Mouse (Mus musculus) heart, embryonic 11.5 days (tissue): ENCODE measurements around the gene Olfr1037. TPM values are rescaled to one million over a fixed set of nuclear protein-coding genes. Genes with fewer than 3 reads are reported as not detected.
"Not testable (repeated sequence)": the region's sequence is repeated elsewhere in the genome, so short reads cannot be mapped to it uniquely, and the experiment has no call there.

Experiments
- ATAC-seq: fragments of 200-750 bp; cut with Nextera tagmentation; replicated peaks from 2 replicates; pipeline ENCODE4 v1.8.0; 2017; ENCODE audit warnings: moderate library complexity; ENCODE audit not compliant: insufficient number of reproducible peaks, low FRiP score, low TSS enrichment
- H3K27ac ChIP-seq: fragments of 300-500 bp; sonication (generic); 2 replicates; pipeline ENCODE4 v1.5.1; 2014; ENCODE audit warnings: mild to moderate bottlenecking, low read depth, low read length
- H3K27me3 ChIP-seq: fragments of 300-500 bp; sonication (generic); 2 replicates; pipeline ENCODE4 v1.6.1; 2014; ENCODE audit warnings: mild to moderate bottlenecking, low read length, mixed read lengths; ENCODE audit not compliant: control insufficient read depth, insufficient read depth
- H3K36me3 ChIP-seq: fragments of 300-500 bp; sonication (generic); 2 replicates; pipeline ENCODE4 v1.6.1; 2014; ENCODE audit warnings: mild to moderate bottlenecking, low read length, moderate library complexity, mixed read lengths; ENCODE audit not compliant: control insufficient read depth, insufficient read depth
- H3K4me1 ChIP-seq: fragments of 300-500 bp; sonication (generic); 2 replicates; pipeline ENCODE4 v1.6.1; 2014; ENCODE audit warnings: low read length; ENCODE audit not compliant: control insufficient read depth, insufficient read depth
- H3K4me2 ChIP-seq: fragments of 300-500 bp; sonication (generic); 2 replicates; pipeline ENCODE4 v1.6.1; 2014; ENCODE audit warnings: mild to moderate bottlenecking, moderate library complexity
- H3K4me3 ChIP-seq: fragments of 300-500 bp; sonication (generic); 2 replicates; pipeline ENCODE4 v1.5.1; 2014; ENCODE audit warnings: low read depth, low read length
- H3K9ac ChIP-seq: fragments of 300-500 bp; sonication (generic); 2 replicates; pipeline ENCODE4 v1.6.1; 2014; ENCODE audit warnings: mild to moderate bottlenecking, low read depth, low read length, moderate library complexity
- H3K9me3 ChIP-seq: fragments of 300-500 bp; sonication (generic); replicated peaks from 2 replicates; pipeline ENCODE4 v1.6.1; 2016; ENCODE audit warnings: low read length; ENCODE audit not compliant: control insufficient read depth
- WGBS: fragments of 180-500 bp; shearing (Covaris S2); extraction: QIAGEN DNeasy Blood & Tissue Kit; methylation state at CpG from one replicate; pipeline ENCODE4 v1.1.7; 2014; ENCODE audit not compliant: insufficient replicate concordance; 5-methylcytosine and 5-hydroxymethylcytosine counted together
- polyA plus RNA-seq: library from polyadenylated mRNA; unstranded; fragments of >200 nt; fragmentation: Nextera tagmentation; extraction: Ambion mirVana; gene quantifications from 2 replicates; pipeline ENCODE4 v1.2.1, GENCODE M21; 2014

Olfr1037 gene
- polyA plus RNA-seq = not detected in 2 replicates

- no peak for ATAC-seq
- no peak within 1 kb of the TSS for H3K4me3 ChIP-seq
- no peaks in the 10 kb centered on the region for H3K9me3 ChIP-seq
- WGBS = 85% methylated on average over 2 of the region's 2 CpGs
- no peaks in the 10 kb centered on the region for H3K36me3 ChIP-seq
- no peak within 1 kb of the TSS for H3K27ac ChIP-seq
- no peak within 1 kb of the TSS for H3K4me2 ChIP-seq
- H3K4me1 ChIP-seq = no peaks in the 10 kb centered on the region
- no peaks in the 10 kb centered on the region for H3K27me3 ChIP-seq
- no peak within 1 kb of the TSS for H3K9ac ChIP-seq
These were observed at the start of gene Olfr1037 for GRCm38 (mm10) chr2:86087285-86087684. TSS of gene Olfr1037 (minus strand) at chr2:86087385.

- Histone ChIP-seq H3K9me3 (no peaks in the 10 kb centered on the region), H3K4me1 (no peaks in the 10 kb centered on the region), H3K36me3 (no peaks in the 10 kb centered on the region), H3K9ac (no peak within 1 kb of the TSS), H3K27ac (no peak within 1 kb of the TSS), H3K4me2 (no peak within 1 kb of the TSS), H3K4me3 (no peak within 1 kb of the TSS), H3K27me3 (no peaks in the 10 kb centered on the region)
- 83% methylated on average over 1 of the region's 1 CpGs for WGBS
- no peak for ATAC-seq
These were observed 48.6 kb upstream of the Olfr1037 start, which contains the start of gene Olfr1039 for GRCm38 (mm10) chr2:86135828-86136227. TSS of gene Olfr1039 (minus strand) at chr2:86135928.

GRCm38 (mm10) chr2:86080478-86080877, 6.7 kb downstream of the Olfr1037 start:
- H3K4me2 ChIP-seq, H3K27me3 ChIP-seq, H3K9ac ChIP-seq, ATAC-seq, H3K27ac ChIP-seq, H3K36me3 ChIP-seq, H3K4me3 ChIP-seq, H3K4me1 ChIP-seq, H3K9me3 ChIP-seq: not testable (repeated sequence)
- WGBS = 79% methylated on average over 1 of the region's 1 CpGs

- not testable (repeated sequence) for H3K4me2 ChIP-seq, H3K9ac ChIP-seq, H3K36me3 ChIP-seq, H3K4me3 ChIP-seq, H3K27ac ChIP-seq, H3K4me1 ChIP-seq, H3K27me3 ChIP-seq, H3K9me3 ChIP-seq, ATAC-seq
These were observed 13.5 kb downstream of the Olfr1037 start, which contains the start of gene Olfr1036 for GRCm38 (mm10) chr2:86073692-86074091. TSS of gene Olfr1036 (plus strand) at chr2:86073992.

- no peaks in the 10 kb centered on the region for H3K36me3 ChIP-seq
- no peak overlapping the region for H3K27ac ChIP-seq
- no peaks in the 10 kb centered on the region for H3K9me3 ChIP-seq
- H3K9ac ChIP-seq = no peak overlapping the region
- 92% methylated on average over 8 of the region's 8 CpGs for whole genome bisulfite sequencing
- H3K27me3 ChIP-seq = no peaks in the 10 kb centered on the region
- H3K4me1 ChIP-seq = no peaks in the 10 kb centered on the region
- no peak overlapping the region for H3K4me3 ChIP-seq
- H3K4me2 ChIP-seq = no peak overlapping the region
- ATAC-seq = no peak
These were observed 17.0 kb downstream of the Olfr1037 start for GRCm38 (mm10) chr2:86070189-86070588.

GRCm38 (mm10) chr2:86063766-86064165, 23.4 kb downstream of the Olfr1037 start:
- not testable (repeated sequence) for H3K27me3 ChIP-seq, H3K27ac ChIP-seq, ATAC-seq, H3K9ac ChIP-seq, H3K4me1 ChIP-seq, H3K4me3 ChIP-seq, H3K4me2 ChIP-seq, H3K9me3 ChIP-seq, H3K36me3 ChIP-seq
- WGBS = 88% methylated on average over 2 of the region's 2 CpGs

GRCm38 (mm10) chr2:86050777-86051176, 36.4 kb downstream of the Olfr1037 start:
- H3K4me2 ChIP-seq, H3K27me3 ChIP-seq, H3K9ac ChIP-seq, H3K4me1 ChIP-seq, H3K9me3 ChIP-seq, H3K4me3 ChIP-seq, ATAC-seq, H3K36me3 ChIP-seq, H3K27ac ChIP-seq: not testable (repeated sequence)

GRCm38 (mm10) chr2:86045561-86045960, 41.6 kb downstream of the Olfr1037 start, which contains the start of gene Olfr1034:
TSS of gene Olfr1034 (plus strand) at chr2:86045861.
- Histone ChIP-seq H3K4me2 (no peak within 1 kb of the TSS), H3K27me3 (no peaks in the 10 kb centered on the region), H3K9me3 (no peaks in the 10 kb centered on the region), H3K4me1 (no peaks in the 10 kb centered on the region), H3K27ac (no peak within 1 kb of the TSS), H3K9ac (no peak within 1 kb of the TSS), H3K36me3 (no peaks in the 10 kb centered on the region), H3K4me3 (no peak within 1 kb of the TSS)
- ATAC-seq = no peak
